Mouse (Mus musculus) layer of hippocampus, adult 18-20 months (tissue): Measurements from ENCODE around the gene Eif2ak1. TPM values are rescaled to one million over a fixed set of nuclear protein-coding genes. Genes with fewer than 3 reads are reported as not detected.

Experiments
- DNase-seq, 2 experiments: peaks; one replicate each; pipeline ENCODE4 v3.0.0; 2022; ENCODE audit warnings: low spot score in 2 of 2
- total RNA-seq, 2 experiments: library from RNA; stranded (reverse); gene quantifications; 2 replicates each; pipeline ENCODE4 v1.2.3; 2021

Gene Eif2ak1
- total RNA-seq, 2 experiments from 2014 or later: 43.2 to 43.7 TPM

- no peak for DNase-seq
These were observed 80.2 kb downstream of the Eif2ak1 start, which contains the start of gene Ankrd61 for GRCm38 (mm10) chr5:143897635-143898330. Gene Ankrd61, minus strand, starts transcription at chr5:143897685.

GRCm38 (mm10) chr5:143902111-143902510 lies 84.5 kb downstream of the Eif2ak1 start:
- DNase-seq: peak in 1 of 2 experiments; percentile 25

GRCm38 (mm10) chr5:143903813-143904212 lies 86.2 kb downstream of the Eif2ak1 start:
- no peak for DNase-seq

- no peak for DNase-seq
These were observed 88.8 kb downstream of the Eif2ak1 start for GRCm38 (mm10) chr5:143906429-143906828.

- DNase-seq: no peak
These were observed 91.3 kb downstream of the Eif2ak1 start for GRCm38 (mm10) chr5:143908926-143909325.

GRCm38 (mm10) chr5:143909417-143910400 lies 92.1 kb downstream of the Eif2ak1 start, which contains the start of the genes Aimp2 and Pms2:
Gene Aimp2, minus strand, starts transcription at chr5:143909847.
Gene Pms2, plus strand, starts transcription at chr5:143909964.
- DNase-seq: peak; percentile 97 to 98

- DNase-seq: no peak
These were observed 98.6 kb downstream of the Eif2ak1 start for GRCm38 (mm10) chr5:143916221-143916620.

- DNase-seq: peak in 1 of 2 experiments; percentile 39
These were observed 99.8 kb downstream of the Eif2ak1 start for GRCm38 (mm10) chr5:143917418-143917817.

- DNase-seq: no peak
These were observed 100.5 kb downstream of the Eif2ak1 start for GRCm38 (mm10) chr5:143918120-143918519.

GRCm38 (mm10) chr5:143924781-143925452 lies 107.3 kb downstream of the Eif2ak1 start:
- DNase-seq: no peak

GRCm38 (mm10) chr5:143927875-143928274 lies 110.3 kb downstream of the Eif2ak1 start, which contains the start of gene Gm42421:
Gene Gm42421, plus strand, starts transcription at chr5:143928175.
- DNase-seq: no peak

GRCm38 (mm10) chr5:143929291-143929690 lies 111.7 kb downstream of the Eif2ak1 start:
- DNase-seq: no peak

- DNase-seq: no peak
These were observed 113.1 kb downstream of the Eif2ak1 start for GRCm38 (mm10) chr5:143930656-143931055.

- no peak for DNase-seq
These were observed 114.4 kb downstream of the Eif2ak1 start for GRCm38 (mm10) chr5:143931863-143932580.

- peak in 1 of 2 experiments; percentile 30 for DNase-seq
These were observed 115.2 kb downstream of the Eif2ak1 start, which contains the start of gene Rsph10b for GRCm38 (mm10) chr5:143932831-143933230. Gene Rsph10b, plus strand, starts transcription at chr5:143933035.

GRCm38 (mm10) chr5:143933414-143933813 lies 115.8 kb downstream of the Eif2ak1 start:
- no peak for DNase-seq

- no peak for DNase-seq
These were observed 116.3 kb downstream of the Eif2ak1 start for GRCm38 (mm10) chr5:143933875-143934274.

- no peak for DNase-seq
These were observed 118.6 kb downstream of the Eif2ak1 start for GRCm38 (mm10) chr5:143936156-143936555.

GRCm38 (mm10) chr5:143941588-143941987 lies 124.0 kb downstream of the Eif2ak1 start:
- no peak for DNase-seq
